Mouse (Mus musculus): Measurements from ENCODE around the gene Stk39.

Stk39 gene

DNA sequence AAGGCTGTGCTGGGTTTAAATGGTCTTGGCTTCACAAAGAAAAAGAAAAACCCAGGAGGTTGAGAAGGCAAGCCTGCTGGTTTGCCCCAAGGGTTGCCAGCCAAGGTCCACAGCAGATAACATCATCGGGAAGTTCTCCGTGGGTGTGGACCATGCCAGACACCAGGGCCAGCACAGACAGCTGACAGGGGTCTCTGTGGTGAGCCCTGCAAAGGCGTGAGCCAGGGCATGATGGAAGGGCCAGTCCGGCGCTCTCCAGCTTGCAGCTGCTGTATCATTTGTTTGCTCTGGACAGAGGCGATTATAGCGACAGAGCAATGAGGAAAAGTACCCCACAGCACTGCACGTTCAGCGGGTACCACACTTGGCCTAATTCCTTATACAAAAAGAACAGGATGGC, 126.8 kb downstream of the Stk39 start:
- DNase-seq (ENCODE audit: low read depth, low spot score): no peak

DNA sequence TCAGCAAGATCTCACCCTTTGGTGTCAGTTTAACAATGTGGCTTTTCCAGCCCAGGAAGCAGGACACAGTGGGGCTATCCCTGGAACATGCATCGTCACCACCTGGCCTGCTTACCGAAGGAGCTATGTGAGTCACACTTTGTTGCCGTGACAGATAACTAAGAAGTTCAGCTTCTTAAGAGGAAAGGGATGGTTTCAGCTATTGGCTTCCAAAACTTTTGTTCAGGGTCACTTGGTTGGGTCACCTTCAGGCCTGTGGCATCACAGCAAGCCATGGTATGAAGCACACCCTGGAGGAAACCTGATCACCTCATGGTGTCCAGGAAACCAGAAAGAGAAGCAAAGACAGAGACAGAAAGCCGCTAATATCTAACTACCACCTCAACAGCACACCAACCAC, 128.3 kb downstream of the Stk39 start:
- no peak for DNase-seq (ENCODE audit: low read depth, low spot score)

GRCm38 (mm10) chr2:68342122-68342646, 129.9 kb downstream of the Stk39 start:
- no peak for DNase-seq (ENCODE audit: low read depth, low spot score)

- no peak for DNase-seq (ENCODE audit: low read depth, low spot score)
Measured at GRCm38 (mm10) chr2:68336913-68337312, 135.2 kb downstream of the Stk39 start.

DNA sequence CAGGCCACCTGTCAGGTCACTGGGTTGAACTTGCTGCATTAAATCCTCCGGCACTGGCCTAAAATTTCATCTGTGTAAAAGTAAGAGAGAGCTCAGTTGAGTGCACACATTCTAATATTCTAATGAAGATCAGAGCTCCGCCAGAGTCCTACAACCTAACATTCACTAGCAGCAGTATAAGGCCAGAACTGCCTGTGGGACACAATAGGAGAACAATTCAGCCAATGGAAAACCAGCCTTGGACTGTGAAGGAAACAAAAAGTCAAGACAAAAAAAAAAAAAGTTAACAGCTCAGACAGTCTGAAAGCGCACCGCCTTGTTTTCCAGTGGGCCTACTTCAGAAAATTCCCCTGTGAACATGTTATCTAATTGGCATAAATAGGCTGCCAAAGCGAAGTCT, 137.1 kb downstream of the Stk39 start:
- DNase-seq (ENCODE audit: low read depth, low spot score): no peak

GRCm38 (mm10) chr2:68325306-68325705, 146.8 kb downstream of the Stk39 start:
- DNase-seq (ENCODE audit: low read depth, low spot score): no peak

GRCm38 (mm10) chr2:68321230-68321629, 150.8 kb downstream of the Stk39 start:
- no peak for DNase-seq (ENCODE audit: low read depth, low spot score)

GRCm38 (mm10) chr2:68320670-68321069, 151.4 kb downstream of the Stk39 start:
- no peak for DNase-seq (ENCODE audit: low read depth, low spot score)

GRCm38 (mm10) chr2:68318452-68318851, 153.6 kb downstream of the Stk39 start:
- no peak for DNase-seq (ENCODE audit: low read depth, low spot score)

DNA sequence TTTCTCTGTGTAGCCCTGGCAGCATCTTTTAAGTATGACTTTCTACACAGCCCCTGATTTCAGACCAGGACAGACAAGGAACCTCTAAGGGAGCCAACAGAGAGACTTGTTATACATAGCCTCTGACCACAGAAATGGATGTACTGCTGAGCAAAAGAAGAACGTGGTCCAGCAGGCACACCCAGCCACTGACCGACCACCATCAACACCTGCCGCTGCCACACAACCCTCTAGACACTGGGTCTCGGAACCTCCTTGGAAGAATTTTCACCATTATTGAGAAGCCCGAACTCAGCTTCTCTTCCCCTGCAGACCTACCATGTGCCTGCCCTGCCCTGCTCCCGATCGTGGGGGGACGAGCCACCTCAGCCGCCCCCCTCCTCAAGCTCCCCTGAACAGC, 154.2 kb downstream of the Stk39 start:
- no peak for DNase-seq (ENCODE audit: low read depth, low spot score)

GRCm38 (mm10) chr2:68317452-68317851, 154.6 kb downstream of the Stk39 start:
- no peak for DNase-seq (ENCODE audit: low read depth, low spot score)

DNA sequence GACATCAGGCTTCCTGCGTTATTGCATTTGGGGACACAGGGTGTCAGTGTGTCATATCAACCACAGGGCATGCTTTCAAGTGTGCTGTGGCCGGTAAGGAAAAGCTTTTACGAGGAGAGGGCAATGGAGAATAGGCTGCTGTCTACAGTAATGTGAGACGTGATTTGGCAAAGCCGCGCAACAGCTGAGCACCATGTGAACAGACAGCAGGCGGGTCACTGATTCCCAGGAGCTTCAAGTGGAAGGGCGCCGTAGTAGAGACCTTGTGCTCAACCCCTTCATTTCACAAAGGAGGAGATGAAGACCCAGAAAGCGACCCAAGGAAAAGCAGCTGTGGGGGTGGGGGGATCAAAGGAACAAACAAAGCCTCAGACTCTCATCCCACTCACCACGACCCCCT, 156.8 kb downstream of the Stk39 start:
- no peak for DNase-seq (ENCODE audit: low read depth, low spot score)

DNA sequence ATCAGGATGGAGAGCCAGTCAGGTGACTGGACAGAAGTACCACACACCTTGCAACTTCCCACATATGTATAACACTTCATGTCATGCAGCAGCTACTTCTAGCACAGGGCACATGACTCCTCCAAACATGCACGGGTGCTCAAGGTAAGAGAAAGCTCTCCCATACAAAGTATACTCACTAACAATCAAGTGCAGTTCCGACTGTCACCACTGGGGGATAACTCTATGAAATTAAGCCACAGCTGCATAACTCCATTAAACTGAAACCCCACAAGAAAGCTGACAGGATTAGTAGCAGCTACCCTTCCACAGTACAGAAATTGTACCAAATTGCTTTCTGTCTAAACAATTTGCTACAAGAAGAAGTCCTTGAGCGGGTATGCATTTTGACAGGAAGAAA, 161.9 kb downstream of the Stk39 start:
- peak; percentile 71 for DNase-seq (ENCODE audit: low read depth, low spot score)

GRCm38 (mm10) chr2:68306519-68306918, 165.5 kb downstream of the Stk39 start:
- no peak for DNase-seq (ENCODE audit: low read depth, low spot score)

GRCm38 (mm10) chr2:68304771-68305460, 167.2 kb downstream of the Stk39 start:
- DNase-seq (ENCODE audit: low read depth, low spot score): no peak

DNA sequence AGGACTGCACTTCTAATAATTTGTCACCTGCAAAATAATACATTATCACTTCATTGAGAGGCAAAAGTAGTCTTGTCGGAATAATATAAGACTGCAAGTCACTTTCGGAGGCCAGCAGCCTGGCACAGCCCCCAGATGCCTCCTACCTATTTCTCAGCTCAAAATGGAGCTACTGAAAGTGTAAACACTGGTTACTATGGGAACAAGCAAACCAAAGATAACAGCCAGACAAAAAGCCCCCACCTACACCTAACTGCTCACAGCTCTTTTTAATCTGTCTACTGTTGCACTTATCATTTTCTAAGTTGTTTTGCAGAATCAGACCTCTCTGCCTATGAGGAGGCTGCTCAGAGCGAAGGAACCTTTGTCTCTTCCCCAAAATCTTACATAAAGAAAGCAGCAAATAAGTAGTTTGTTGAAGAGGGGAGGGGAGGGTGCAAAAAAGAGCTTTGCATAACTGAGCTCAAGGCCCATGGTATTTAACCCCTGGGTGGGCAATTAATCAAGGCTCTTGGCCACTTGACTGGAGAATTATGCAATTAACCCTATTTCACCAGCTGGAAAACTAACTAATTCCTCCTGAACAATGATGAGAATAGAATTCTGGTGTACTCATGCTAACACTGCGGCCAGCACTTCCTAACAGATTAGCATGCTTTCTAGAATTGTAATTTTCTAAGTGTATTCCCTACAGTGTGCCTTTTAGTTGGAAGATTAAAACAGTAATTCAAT, 170.1 kb downstream of the Stk39 start:
- DNase-seq (ENCODE audit: low read depth, low spot score): peak; percentile 24

DNA sequence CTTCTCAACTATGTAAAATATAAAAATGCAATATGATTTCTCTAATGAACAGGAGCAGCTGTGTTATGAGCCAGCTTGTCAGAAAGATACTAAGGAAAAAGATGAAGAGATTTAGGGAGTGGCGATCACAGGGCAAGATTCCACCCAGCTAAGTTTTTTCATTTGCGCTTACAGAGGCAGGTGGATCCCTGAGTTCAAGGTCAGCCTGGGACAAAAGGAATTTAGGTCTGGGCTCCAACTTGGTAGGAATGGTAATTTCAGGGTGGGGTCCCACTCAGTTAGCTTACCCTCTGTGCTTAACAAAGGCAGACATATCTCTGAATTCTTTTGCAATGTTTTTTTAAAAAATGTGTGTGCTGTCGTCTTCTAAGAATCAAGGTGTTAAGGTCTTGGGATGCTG, 173.7 kb downstream of the Stk39 start:
- DNase-seq (ENCODE audit: low read depth, low spot score): peak; percentile 95

- DNase-seq (ENCODE audit: low read depth, low spot score): peak; percentile 66
Measured at GRCm38 (mm10) chr2:68297955-68298354, 174.1 kb downstream of the Stk39 start.

DNA sequence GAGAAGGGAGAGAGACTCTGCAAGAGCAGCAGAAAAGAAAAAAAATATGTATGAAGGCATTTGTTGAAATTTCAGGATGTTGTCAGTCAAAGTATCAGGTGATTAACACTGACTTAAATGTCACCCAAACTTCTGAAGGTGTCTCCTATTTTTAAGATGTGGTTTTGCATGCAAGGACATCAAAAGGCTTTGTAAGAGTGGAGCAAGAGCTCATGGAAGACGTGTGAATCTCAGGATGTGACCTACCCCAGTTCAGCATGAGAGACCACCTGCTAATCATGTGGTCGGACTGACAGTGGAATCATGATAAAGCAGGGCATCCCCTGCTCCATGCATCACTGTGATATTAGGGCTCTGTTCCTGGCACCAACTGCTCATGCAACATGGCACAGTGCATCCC, 175.3 kb downstream of the Stk39 start:
- DNase-seq (ENCODE audit: low read depth, low spot score): no peak

DNA sequence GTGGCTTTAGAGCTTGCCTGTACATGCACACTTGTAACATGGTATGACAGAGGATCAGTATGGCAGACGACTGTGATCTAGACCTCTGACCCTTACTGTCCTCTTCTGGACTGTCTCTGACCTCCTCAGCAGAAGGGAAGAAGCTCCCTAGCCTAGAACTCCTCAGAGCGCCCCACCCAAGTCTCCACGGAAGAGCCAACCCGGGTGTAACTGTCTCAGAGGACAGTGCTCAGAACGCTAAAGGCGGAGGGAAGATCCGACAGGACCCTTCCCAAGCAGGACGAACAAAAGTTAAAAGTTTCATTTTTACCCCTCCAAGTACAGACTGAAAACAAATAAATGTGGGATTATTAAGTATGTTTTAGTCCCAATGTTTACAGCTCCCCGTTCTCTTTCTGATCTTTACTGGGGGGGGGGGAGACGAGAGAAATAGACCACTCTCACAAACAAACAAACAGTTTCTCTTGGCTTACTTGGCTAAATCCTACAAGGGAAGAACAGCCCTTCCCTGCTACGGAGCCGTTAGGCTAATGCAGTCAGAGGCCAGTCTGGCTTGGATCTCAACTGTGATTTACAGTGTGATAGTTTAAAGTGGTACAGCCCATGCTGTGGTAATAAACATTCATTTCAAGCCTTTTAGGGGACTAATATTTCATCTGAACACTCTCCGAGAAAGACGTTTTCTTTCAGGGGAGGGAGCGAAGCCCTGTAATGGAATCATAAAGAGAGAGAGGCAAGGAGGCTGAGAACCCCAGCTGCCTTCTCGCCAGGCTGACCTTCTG, 179.3 kb downstream of the Stk39 start:
- no peak for DNase-seq (ENCODE audit: low read depth, low spot score)

GRCm38 (mm10) chr2:68291895-68292294, 180.2 kb downstream of the Stk39 start:
- peak; percentile 31 for DNase-seq (ENCODE audit: low read depth, low spot score)

DNA sequence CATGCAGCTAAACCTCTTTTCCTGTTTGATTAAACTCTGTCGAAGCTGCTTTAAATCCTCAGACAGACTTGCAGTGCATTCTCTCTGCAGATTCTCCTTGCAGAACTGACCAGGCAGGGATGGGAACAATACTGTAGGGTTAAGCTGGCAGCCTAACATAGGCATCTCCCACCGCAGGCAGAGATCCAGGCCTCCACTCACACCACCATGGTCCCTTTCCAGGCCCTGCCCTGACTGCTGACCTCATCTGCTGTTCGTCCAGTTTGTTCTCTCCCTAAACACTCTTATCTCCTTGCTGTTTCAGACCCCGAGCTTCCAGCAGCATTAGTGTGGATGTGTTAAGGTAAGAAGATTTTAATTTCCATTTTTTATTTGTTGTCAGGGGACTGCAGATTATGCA, 182.1 kb downstream of the Stk39 start:
- DNase-seq (ENCODE audit: low read depth, low spot score): no peak
